Mouse (Mus musculus): ENCODE measurements around the gene Rap1gap2. TPM values are rescaled to one million over a fixed set of nuclear protein-coding genes. Genes with fewer than 3 reads are reported as not detected.

The Rap1gap2 gene
- total RNA-seq, 2 experiments from 2014 or later = 74.4 to 94.6 TPM

DNA sequence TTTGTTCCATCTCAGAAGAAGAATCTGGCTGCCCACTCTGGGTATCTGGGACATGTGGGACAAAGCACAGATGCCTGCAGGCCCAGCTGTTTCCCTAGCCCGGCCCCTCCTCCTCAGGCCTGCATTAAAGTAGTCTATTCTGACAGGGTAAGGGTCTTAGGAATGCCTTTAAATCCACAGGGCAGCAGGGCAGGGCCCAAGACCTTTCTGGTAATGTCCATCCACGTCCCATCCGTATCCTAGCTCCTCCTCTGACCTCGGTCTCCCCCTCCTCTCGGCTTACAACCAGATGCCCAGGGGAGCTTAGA is 201.3 kb downstream of the Rap1gap2 start:
- peak in 1 of 2 experiments; percentile 27 for DNase-seq

DNA sequence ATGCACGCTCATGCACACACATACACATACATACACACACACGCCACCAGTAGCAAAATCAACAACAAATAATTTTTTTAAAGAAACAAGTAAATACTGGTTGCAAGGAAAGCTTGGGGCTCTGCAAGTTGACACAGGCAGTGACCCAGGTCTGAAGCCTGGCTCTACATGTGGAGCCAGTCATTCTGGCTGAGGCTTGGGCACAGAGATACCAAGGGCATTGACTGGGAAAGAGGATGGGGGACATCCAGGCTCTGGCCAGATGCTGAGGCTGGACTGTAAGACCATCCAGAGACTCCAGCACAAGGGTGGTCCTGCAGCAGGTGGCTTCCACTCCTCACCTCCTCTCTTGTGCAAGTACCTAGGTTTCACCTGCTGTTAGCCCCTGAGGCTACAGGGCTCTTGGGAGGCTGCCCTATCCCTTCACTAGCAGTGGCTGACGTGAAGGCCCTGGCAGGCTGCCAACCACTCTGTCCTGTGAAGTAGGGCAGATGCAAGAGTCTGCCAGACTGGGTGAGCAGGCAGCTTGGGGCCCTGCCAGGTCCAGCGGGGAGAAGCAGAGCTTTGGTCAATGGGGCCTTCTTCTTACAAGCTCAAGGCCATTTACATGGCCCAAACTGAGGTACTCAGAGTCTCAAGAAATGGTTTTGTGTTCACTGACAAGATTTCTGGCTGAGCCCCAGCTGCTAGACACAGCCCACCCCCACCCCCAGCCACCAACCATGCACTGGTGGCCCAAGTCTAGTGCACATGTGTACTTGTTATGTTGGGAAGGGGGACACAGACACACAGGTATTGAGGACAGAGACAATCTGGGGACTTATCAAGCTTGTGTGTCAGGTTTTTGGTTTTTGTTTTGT is 201.9 kb downstream of the Rap1gap2 start:
- peak; percentile 92 for DNase-seq

- no peak for DNase-seq
These were observed 205.5 kb downstream of the Rap1gap2 start for GRCm38 (mm10) chr11:74405201-74405600.

DNA sequence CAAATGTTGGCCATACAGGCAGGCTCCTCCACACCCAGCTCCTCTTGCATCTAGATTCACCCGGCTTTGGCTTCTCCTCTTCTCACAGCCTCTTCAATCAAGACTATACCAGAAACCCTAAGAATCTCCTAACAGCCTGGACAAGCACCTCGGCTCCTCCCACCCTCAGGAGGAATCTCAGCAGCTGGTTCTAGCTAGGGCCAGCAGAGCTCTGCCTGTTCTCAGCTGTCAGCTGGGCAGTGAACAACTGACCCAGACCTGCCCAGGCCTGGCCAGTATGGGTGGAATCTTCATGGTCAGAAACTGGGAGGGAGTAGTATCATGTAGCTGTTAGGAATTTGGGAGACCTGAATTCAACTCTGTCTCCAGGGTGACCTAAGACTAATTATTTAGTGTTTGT is 206.5 kb downstream of the Rap1gap2 start:
- peak; percentile 38 to 47 for DNase-seq

GRCm38 (mm10) chr11:74402126-74402525 is 208.6 kb downstream of the Rap1gap2 start:
- peak in 1 of 2 experiments; percentile 13 for DNase-seq

- peak in 1 of 2 experiments; percentile 32 for DNase-seq
These were observed 215.1 kb downstream of the Rap1gap2 start for GRCm38 (mm10) chr11:74395583-74395982.

GRCm38 (mm10) chr11:74393489-74393888 is 217.2 kb downstream of the Rap1gap2 start:
- DNase-seq = peak in 1 of 2 experiments; percentile 14

GRCm38 (mm10) chr11:74392903-74393302 is 217.8 kb downstream of the Rap1gap2 start:
- no peak for DNase-seq

GRCm38 (mm10) chr11:74391899-74392298 is 218.8 kb downstream of the Rap1gap2 start:
- no peak for DNase-seq

DNA sequence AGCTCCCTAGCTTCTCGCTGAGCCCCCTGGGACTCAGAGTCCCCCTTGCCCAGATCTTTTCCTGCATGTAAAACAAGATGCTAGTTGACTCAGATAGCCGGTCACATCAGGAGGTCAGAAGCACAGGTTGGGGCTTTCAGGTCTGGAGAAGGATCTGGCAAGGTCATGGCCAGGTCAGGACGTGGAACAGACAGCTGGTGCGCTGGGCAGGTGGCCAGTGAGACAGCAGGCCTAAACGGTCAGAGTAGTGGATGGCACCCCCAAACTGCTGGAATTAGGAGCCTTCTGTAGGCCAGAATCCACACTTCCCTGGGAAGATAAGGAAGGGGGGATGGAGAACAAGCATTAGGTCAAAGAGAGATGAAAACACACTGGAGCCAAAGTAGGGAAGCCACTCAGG is 223.5 kb downstream of the Rap1gap2 start:
- DNase-seq = no peak

DNA sequence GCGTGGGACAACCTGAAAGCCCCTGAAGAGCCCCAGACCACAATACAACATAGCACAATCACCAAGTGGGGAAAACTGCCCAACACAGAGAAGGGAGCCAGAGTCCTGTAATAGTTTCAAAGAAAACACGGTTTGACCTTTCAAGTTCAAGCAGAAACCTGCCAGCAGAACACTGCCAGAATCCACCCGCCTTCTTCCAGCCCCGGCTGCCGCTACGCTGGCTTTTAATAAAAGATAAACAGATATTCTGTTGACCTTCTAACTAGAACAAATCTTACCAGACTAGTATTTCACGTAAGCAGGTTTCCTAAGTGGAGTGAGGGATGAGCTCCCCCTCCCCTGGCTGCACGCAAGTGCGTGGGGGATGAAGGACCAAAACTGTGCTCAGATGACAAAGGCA is 225.0 kb downstream of the Rap1gap2 start:
- DNase-seq = peak; percentile 42 to 56

DNA sequence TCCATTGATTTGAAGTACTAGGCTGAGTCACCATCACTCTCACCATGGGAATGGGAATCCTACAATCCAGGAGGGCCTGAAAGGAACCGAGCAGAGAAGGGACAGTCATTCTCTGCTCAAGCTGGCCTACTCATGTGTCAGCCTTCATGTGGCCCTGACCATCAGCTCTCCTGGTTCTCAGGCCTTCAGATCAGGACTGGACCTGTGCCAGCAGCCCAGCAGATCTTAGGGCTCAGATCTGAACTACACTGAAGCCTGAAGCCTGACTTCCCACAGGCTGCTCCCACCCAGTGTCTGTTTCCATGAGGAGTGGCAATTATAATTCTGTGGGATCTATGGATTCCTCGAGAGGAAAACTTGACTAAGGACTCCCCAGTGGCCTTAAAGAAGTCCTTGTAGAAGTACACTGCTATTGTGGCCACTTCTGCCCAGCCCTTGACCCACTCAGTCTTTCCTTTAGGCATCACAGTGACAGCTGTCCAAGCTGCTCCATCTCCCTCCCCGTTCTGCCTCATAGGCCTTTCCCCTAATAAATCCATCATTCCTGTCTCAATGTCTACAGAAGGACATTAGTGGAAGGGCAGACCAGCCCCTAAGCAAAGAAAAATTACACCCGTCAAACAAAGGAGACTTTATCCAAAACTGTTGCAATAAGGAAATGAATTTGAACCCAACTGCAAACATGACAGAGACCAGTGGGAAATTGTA is 231.4 kb downstream of the Rap1gap2 start:
- no peak for DNase-seq

DNA sequence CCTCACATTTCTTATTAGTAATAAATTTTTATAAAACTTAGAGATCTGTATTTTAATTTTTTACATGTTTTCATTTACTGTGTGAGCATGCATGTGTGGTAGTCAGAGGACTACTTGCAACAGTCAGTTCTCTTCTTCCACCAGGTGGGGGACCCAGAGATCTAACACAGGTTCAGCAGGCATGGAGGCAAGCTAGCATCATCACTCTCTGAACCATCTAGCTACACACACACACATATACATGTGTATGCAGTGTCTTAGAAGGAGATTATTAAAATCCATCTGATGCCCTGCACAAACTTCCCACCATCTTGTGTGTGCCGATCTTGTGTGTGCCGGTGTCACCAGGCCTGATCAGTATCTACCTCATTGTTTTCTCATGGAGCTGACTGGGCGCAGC is 233.9 kb downstream of the Rap1gap2 start:
- DNase-seq = peak; percentile 22 to 73

- DNase-seq = peak; percentile 44 to 90
These were observed 239.2 kb downstream of the Rap1gap2 start for GRCm38 (mm10) chr11:74371393-74372100.

GRCm38 (mm10) chr11:74361769-74362168 is 248.9 kb downstream of the Rap1gap2 start, which contains the start of gene Olfr412:
Gene Olfr412 (plus strand): TSS chr11:74362069.
- DNase-seq = no peak

DNA sequence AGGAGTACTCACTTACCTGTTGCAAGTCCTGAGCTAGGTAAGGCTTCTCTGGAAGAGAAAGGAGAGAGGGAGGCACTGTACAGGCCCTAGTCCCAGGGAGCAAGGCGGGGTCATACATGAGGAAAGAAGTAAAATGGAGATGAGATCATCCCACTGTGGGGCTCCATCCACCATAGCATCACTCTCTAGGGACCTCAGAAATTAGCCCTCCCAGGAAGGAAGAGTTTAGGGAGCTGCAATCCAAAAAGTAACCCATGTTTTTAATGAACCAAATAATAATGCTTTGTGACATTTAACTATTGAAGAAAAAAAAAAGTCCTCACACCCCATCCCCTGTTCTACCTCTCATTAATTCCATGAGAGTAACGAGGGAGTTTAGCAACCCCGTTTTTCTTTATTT is 258.2 kb downstream of the Rap1gap2 start, which contains the start of gene Olfr411:
Gene Olfr411, minus strand, starts transcription at position 101 of the 400 bp plus-strand sequence.
- no peak for DNase-seq

DNA sequence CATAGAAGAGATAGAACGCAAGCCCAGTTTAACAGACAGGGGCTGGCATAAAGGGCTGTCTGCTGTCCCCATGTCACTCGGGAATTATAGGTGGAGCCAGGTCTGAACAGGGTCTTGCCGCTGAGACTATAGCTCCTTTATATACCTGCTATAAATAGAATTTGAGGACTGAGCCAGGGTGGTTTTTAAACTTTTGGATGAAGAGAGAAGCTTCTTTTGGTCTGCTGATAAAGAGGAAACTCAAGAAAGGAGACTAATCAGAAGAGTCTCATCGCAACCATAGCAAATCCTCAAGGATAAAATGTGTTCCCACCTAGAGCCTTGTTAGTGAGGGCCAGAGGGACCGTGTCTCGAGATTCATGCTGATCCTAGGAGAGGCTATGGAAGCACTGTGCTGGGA is 272.8 kb downstream of the Rap1gap2 start, which contains the start of gene Olfr410:
Gene Olfr410, minus strand, starts transcription at position 101 of the 400 bp plus-strand sequence.
- DNase-seq = no peak

Other genes with a start within 250 kb of the Rap1gap2 start
- gene Olfr412, start 248.8 kb downstream of the Rap1gap2 start, total RNA-seq (2021) = not detected
- gene Ccdc92b, start 8.7 kb upstream of the Rap1gap2 start, total RNA-seq (2021) = under 1 TPM; 0.20 to 0.26 TPM
- 100 to 1,000 TPM; 209 to 234 TPM for gene Cluh, start 38.6 kb upstream of the Rap1gap2 start, total RNA-seq (2021)
- gene Pafah1b1, start 113.8 kb upstream of the Rap1gap2 start, total RNA-seq (2021) = 100 to 1,000 TPM; 195 to 223 TPM
- 10 to 100 TPM; 16.4 to 17.3 TPM for gene Mettl16, start 159.9 kb upstream of the Rap1gap2 start, total RNA-seq (2021)
- 1 to 10 TPM; 5.8 to 6.3 TPM for gene Mnt, start 220.0 kb upstream of the Rap1gap2 start, total RNA-seq (2021)